Mouse (Mus musculus) ES-E14 (cell line): Measurements from ENCODE around the gene Armc12.

Experiments
- HCFC1 ChIP-seq: IDR thresholded peaks from 2 replicates; pipeline ENCODE4 v1.6.1; 2012; ENCODE audit warnings: low read length, inconsistent platforms, borderline replicate concordance; ENCODE audit not compliant: insufficient read depth
- MAFK ChIP-seq: IDR thresholded peaks from 2 replicates; pipeline ENCODE4 v1.6.1; 2014; ENCODE audit warnings: mild to moderate bottlenecking, low read depth, low read length, inconsistent platforms; ENCODE audit not compliant: insufficient read depth
- ZC3H11A ChIP-seq: IDR thresholded peaks from 2 replicates; pipeline ENCODE4 v1.6.1; 2012; ENCODE audit warnings: low read depth, mild to moderate bottlenecking, inconsistent platforms, low read length, borderline replicate concordance
- ZNF384 ChIP-seq: IDR thresholded peaks from 2 replicates; pipeline ENCODE4 v1.6.1; 2012; ENCODE audit warnings: low read depth, low read length, inconsistent platforms

GRCm38 (mm10) chr17:28506895-28507294 is 23.7 kb upstream of the Armc12 start:
- no peak for TF ChIP-seq HCFC1
- TF ChIP-seq MAFK, result no peak
- no peak for TF ChIP-seq ZNF384
- TF ChIP-seq ZC3H11A, result no peak
